ENCODE assay signal across 21 mouse cellular contexts in genomic region chr3:152668793-152669192, GRCm38 (mm10). TPM values are rescaled to one million over a fixed set of nuclear protein-coding genes. Genes with fewer than 3 reads are reported as not detected.
DNase-seq lines count a peak whose midpoint lies in the region; TF ChIP-seq lines count a peak whose summit lies in the region.
"Had no signal": no experiment of that assay in that cellular context is flagged by ENCODE, and none has a peak within 500 bp of the region (broad histone marks: within the 10 kb centered on the region; RNA-seq: fewer than 3 reads in every experiment).

No protein-coding gene starts in this region.

- intact Hi-C loops in heart, postnatal 36 days (cut with DNase I): no loop called here

- DNase-seq in heart, adult 11 months: peak; percentile 12
- no peak for DNase-seq in heart, postnatal 36 days
- no peak for DNase-seq in layer of hippocampus, adult 2 months (ENCODE audit: low spot score in 2 of 2)
- no peak for DNase-seq in layer of hippocampus, adult 9-11 months
- DNase-seq in 3134 (ENCODE audit: extremely low read depth, insufficient read length, low spot score) (peak; percentile 45), MN1 (ENCODE audit: low spot score) (peak; percentile 75)
- no peak for DNase-seq in kidney, postnatal 36 days
- DNase-seq: adrenal gland, postnatal 14 days; cerebellum, adult 11-12 months; cerebellum, postnatal 25 days; embryo, embryonic 11 days; gastrocnemius, postnatal 25 days; kidney, adult 18-20 months; kidney, postnatal 14 days; lung, adult 2 months; right cerebral cortex, postnatal 14 days; thymus, adult 18-20 months had no signal

- TF ChIP-seq CTCF in layer of hippocampus, adult 2 months (conservative IDR thresholded peaks at IDR 0.05): no peak

- no peak overlapping the region for H3K4me3 ChIP-seq in layer of hippocampus, adult 2 months
- H3K4me3 ChIP-seq: left cerebral cortex, adult 2 months had no signal

- peak overlapping the region; percentile 28 for H3K27ac ChIP-seq in layer of hippocampus, adult 2 months
- H3K27ac ChIP-seq: left cerebral cortex, adult 2 months; liver, embryonic 12.5 days; neural tube, embryonic 12.5 days; stomach, embryonic 15.5 days had no signal

RNA-seq across cellular contexts. Expression of gene Ak5, which starts 0.6 kb away (rescaled TPM):
- under 1 TPM; 0.27 to 0.31 TPM for total RNA-seq in heart, postnatal 36 days (2021)
- total RNA-seq in layer of hippocampus, adult 2 months (2021): 100 to 1,000 TPM; 245 to 266 TPM

RNA-seq across cellular contexts. Expression of gene Pigk, which starts 45.1 kb away (rescaled TPM):
- 10 to 100 TPM; 25.0 to 25.4 TPM for total RNA-seq in heart, postnatal 36 days (2021)
- total RNA-seq in layer of hippocampus, adult 2 months (2021): 10 to 100 TPM; 46.1 to 48.3 TPM

Comparison
In these comparisons a context has a peak if more than half of its experiments do, and no peak if none do; other contexts are left out.
1. DNase-seq: peak in heart, adult 11 months (single experiment), 3134 (single experiment) and MN1 (single experiment); none in heart, postnatal 36 days (0 of 2), layer of hippocampus, adult 2 months (0 of 2), layer of hippocampus, adult 9-11 months (single experiment) and kidney, postnatal 36 days (0 of 2).
2. RNA of gene Ak5, which starts 0.6 kb away (total RNA-seq): 245 to 266 TPM in layer of hippocampus, adult 2 months; 0.27 to 0.31 TPM in heart, postnatal 36 days; every median in the first group is over 100 times any median in the second.